Mouse (Mus musculus): ENCODE data around the gene Cd24a. TPM values are rescaled to one million over a fixed set of nuclear protein-coding genes. Genes with fewer than 3 reads are reported as not detected.

Gene Cd24a
- 279 and 288 TPM in 2 replicates for total RNA-seq (2014; fragmentation: Nextera tagmentation)
- total RNA-seq (2017) = 385 and 423 TPM in 2 replicates

DNA sequence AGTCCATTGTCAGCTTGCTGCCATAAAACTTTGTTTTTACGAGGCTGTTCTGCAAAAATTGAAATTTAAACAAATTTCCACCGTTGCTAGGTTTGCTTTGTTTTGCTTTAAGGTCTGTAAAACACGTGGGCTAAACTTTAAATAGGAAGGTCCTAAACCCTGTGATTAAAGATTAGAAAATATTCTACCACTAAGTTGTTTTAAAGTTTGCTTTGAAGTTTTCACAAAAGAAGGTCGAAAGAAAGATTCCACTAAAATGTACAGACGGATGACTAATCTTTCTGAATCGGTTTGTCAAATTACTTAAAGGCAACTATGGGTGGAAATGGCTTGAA lies at the start of gene Cd24a:
TSS of gene Cd24a (plus strand) at position 288 of the 335 bp plus-strand sequence.
- no peak for ATAC-seq (replicated peaks; ENCODE audit: poor library complexity, severe bottlenecking)

GRCm38 (mm10) chr10:43534382-43534781 lies 43.7 kb upstream of the Cd24a start:
- no peak for ATAC-seq (replicated peaks; ENCODE audit: poor library complexity, severe bottlenecking)

DNA sequence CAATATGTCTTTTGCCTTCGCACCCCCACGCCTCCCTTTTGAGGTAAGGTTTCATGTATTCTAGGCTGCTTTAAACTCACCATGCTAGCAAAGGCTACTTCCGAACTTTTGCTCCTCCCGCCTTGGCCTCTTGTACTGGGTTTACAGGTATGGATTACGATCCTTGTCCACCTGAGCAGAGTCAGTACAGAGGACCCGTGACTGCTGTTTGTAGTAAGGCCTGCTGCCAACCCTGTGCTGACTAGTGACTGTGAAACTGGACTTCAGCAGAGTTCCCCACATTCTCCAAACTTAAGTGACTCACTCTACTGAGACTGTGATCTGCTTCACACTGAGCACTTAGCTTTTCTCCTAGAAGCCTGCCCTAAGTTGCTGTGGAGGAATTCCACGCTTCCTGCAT lies 40.4 kb upstream of the Cd24a start:
- no peak for ATAC-seq (replicated peaks; ENCODE audit: poor library complexity, severe bottlenecking)

GRCm38 (mm10) chr10:43538831-43539230 lies 39.3 kb upstream of the Cd24a start:
- ATAC-seq (replicated peaks; ENCODE audit: poor library complexity, severe bottlenecking) = no peak

DNA sequence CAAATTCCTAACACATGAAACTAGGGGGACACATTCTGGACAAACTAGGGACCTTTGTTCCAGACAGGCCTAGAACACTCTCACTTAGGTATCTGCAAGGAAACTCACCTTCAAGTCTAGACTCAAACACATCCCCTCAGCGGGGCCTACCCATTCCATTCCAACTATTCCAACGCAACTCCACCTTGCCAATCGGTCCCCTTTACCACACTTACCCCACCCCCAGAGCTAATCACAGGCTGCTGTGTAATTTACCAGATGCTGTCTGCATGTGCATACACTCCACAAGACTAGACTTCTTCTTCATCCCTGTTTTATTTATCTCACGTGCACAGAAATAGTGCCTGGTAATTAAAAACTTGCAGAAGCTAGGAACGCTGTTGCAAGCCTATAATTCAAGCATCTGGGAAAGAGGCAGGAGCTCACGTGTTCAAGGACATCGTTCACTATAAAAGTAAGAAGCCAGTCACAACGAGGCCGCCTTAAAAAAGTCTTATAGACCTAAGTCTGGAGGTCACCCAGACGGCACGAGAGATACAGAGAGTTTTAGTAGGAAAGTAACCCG lies 38.3 kb upstream of the Cd24a start:
- no peak for ATAC-seq (replicated peaks; ENCODE audit: poor library complexity, severe bottlenecking)

DNA sequence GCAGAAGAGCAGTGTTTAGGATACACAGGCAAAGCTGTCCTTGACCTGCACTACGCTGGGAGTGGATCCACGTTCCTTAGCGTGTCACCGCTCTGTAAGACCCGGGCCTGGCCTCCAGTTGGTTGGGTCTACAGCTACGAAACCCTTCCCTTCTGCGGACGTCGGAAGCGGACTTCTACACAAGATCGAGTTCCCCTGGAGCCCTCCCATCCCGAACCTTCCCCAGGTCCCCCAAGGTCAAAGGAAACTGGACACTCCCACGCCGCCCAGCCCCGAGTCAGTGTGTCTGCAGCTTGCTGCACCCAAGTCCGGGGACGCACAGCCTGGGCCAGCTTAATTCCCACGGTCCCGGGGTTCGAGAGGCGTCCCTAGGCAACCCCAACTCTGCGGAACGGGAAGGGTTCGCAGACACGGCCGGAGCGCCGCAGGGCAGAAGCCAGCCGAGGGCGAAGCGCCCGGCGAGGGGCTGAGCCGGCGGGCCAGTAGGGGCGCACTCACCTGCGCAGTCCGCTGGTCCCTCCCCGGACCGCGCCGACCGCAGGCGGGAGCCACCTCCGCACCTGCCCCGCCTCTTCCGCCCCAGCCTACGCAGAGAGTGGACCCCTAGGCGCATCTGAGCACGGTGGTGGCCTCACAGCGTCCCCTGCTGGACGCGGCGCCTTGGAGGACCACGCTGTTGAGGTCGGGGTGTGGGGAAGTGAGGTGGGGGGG lies 37.5 kb upstream of the Cd24a start, which contains the start of gene 1700021F05Rik:
TSS of gene 1700021F05Rik (minus strand) at position 553 of the 711 bp plus-strand sequence.
- peak; percentile 99 for ATAC-seq (replicated peaks; ENCODE audit: poor library complexity, severe bottlenecking)

DNA sequence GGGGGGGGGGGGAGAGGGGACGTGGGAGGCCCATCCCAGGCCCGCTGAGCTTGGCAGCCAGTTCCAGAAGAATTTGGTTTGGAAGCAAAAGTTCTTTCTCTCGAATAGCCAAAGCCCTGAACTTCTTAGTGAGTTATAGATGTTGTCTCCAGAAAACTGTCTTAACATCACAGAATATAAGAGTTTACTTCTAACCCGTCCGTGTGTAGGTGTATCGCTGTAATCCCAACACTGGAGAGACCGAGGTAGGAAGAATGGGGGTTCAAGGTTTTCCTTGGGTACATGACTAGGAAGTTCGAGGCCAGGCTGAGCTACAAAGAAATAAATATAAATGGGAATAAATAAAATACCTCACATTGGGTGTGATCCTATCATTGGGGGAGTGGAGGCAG lies 36.9 kb upstream of the Cd24a start:
- ATAC-seq (replicated peaks; ENCODE audit: poor library complexity, severe bottlenecking) = no peak

DNA sequence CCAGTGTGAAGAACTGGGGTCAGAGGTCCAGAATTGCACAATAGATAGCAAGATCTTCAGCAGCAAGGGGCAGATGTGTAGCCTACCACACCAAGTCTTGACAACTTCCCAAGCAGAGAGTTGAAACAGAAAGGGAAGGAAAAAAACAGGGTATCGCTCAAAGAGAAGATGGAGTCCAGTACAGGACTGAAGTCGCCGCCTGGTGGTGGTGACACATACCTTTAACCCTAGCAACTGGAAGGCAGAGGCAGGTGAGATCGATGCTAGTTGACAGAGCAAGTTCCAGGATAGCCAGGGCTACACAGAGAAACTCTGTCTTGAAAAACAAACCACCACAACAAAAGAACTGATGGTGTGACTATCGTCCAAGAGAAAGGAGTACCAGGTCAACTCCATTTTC lies 28.7 kb upstream of the Cd24a start:
- no peak for ATAC-seq (replicated peaks; ENCODE audit: poor library complexity, severe bottlenecking)

DNA sequence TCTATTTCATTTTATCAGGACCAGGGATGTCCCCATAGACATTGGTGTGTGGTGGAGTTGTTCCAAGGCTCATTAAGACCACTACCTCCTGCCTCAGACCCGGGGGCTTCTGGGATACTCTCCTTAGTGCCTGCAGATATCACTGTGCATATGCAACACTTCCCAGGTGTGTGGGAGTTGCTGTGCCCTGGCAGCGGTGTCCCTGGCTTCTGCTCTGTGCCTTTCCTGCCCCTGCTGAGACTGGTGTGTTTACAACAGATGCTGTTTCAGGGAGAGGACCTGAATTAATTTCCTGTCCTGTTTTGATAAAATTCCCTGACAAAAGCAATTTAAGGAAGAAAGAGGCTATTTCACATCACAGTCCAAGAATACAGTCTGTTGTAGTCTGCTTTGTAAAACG lies 27.2 kb upstream of the Cd24a start:
- no peak for ATAC-seq (replicated peaks; ENCODE audit: poor library complexity, severe bottlenecking)

- no peak for ATAC-seq (replicated peaks; ENCODE audit: poor library complexity, severe bottlenecking)
These were observed 26.7 kb upstream of the Cd24a start for GRCm38 (mm10) chr10:43551388-43551787.

DNA sequence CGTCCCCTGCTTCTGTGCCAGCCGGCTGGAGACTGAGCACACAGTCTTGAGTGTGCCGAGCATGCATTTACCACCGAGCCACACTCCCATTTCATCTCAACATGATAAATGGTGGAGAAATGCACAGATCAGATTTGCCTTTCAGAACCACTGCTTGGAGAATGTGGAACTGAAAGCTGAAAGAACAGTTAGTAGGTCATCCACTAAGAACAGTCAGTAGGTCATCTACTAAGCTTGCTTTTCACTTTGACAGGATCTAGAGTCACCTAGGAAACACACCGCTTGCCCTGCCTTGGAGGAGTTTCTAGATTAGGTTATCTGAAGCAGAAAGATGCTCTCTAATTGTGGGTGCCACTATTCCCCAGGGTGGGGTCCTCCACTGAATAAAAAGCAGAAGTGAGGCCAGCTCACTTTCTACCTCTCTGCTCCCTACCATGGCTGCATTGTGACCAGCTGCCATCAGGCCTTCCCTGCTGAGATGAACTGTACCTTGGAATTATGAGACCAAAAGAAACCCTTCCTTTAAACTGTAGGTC lies 20.4 kb upstream of the Cd24a start:
- no peak for ATAC-seq (replicated peaks; ENCODE audit: poor library complexity, severe bottlenecking)

DNA sequence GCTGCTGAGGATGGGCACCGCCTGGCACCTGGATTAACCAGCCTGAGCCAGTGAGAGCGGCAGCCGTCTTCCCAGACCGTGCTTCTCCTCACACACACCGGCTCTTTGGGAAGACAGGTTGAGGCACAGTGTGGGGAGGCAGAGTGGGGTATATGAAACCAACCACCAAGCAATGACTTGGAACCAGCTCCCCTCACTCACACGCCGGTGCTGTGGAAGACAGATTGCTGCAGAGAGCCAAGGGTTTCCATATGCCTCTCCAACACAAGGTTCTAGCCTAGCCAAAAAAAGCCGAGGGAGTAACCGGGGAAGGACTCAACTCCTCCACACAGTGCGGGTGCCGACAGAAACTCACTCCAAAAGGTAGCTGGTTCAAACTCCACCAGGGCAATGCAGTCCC lies 18.8 kb upstream of the Cd24a start:
- no peak for ATAC-seq (replicated peaks; ENCODE audit: poor library complexity, severe bottlenecking)

DNA sequence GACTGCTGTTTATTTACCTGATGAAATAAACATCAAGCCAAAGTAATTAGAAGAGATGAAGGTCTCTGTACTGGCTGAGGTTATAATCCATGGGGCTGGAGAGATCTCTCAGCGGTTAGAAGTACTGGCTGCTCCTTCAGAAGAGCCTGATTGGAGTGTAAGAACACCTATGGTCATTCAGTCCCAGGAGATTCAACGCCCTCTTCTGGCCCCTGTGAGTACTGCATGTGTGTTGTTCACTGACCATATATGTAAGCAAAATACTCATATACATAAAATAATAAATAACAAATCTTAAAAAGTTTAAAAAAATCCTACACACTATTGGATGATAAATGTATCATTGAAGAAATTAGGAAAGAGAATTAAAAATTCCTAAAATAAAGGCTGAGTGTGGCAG lies 17.3 kb upstream of the Cd24a start:
- ATAC-seq (replicated peaks; ENCODE audit: poor library complexity, severe bottlenecking) = no peak

DNA sequence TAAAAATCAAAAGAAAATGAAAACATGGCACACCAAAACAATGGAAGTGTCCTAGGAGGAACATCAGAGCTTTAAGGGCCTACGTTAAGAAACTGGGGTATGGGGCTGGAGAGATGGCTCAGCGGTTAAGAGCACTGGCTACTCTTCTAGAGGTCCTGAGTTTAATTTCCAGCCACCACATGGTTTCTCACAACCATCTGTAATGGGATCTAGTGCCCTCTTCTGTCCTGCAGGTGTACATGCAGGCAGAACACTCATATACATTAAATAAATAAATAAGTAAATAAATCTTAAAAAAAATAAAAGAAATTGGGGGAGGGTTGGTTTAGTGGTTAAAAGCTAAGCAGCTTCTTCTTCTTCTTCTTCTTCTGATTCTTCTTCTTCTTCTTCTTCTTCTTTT lies 16.8 kb upstream of the Cd24a start:
- ATAC-seq (replicated peaks; ENCODE audit: poor library complexity, severe bottlenecking) = no peak

- ATAC-seq (replicated peaks; ENCODE audit: poor library complexity, severe bottlenecking) = no peak
These were observed 3.7 kb upstream of the Cd24a start for GRCm38 (mm10) chr10:43574352-43574751.

DNA sequence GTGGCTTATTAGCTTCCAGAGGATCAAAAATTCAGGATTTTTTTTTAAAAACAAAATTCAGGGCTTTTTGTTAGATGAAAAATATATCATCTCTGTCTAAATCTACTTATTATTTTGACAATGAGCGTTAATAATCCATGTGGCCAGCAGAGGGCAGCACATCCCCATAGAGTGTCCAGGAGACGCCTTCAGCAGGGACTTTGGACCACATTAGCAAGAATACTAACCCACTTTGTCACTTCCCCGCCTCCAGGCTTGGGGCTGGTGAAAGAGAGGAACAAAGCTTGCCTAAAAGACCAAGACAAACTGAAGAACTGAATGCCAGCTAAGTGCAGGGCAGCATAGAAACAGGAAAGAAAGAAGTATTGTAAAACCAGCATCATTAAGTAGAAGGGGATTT lies 3.1 kb upstream of the Cd24a start:
- peak; percentile 31; the same call in 1 of the 2 replicates for ATAC-seq (replicated peaks; ENCODE audit: poor library complexity, severe bottlenecking)

DNA sequence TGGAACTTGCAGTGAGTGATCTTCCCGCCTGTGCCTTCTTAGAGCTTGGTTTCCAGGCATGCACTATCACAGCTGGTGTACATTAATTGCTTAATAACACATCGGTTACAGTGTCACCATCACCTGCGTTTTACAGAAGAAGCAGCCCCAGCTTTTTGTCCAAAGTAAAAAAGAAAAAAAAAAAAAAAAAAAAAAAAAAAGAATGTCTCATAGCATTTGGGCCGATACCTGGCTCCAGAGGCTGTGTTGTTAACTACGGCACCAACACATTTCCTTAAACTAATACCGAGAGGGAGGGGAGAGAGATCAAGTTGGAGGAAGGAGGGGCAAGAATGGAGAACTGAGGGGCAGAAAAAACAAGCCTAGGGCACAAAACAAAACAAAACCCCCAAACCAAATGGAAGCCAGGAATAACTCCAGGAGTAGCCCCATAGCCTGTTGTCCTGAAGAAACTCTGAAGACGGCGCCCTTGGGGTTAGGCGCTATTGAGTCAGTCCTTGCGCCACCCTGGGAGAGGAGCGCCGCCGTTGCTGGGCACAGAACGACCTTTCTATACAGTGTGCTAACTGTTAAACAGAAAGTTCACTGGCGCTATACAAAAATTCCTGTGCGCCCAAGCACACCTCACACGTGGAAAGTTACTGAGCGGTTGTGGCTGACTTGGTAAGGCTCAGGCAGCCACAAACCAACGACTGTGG lies 636 bp upstream of the Cd24a start:
- ATAC-seq (replicated peaks; ENCODE audit: poor library complexity, severe bottlenecking) = peak; percentile 11

GRCm38 (mm10) chr10:43578366-43578753 lies 276 bp downstream of the Cd24a start:
- ATAC-seq (replicated peaks; ENCODE audit: poor library complexity, severe bottlenecking) = peak; percentile 15

DNA sequence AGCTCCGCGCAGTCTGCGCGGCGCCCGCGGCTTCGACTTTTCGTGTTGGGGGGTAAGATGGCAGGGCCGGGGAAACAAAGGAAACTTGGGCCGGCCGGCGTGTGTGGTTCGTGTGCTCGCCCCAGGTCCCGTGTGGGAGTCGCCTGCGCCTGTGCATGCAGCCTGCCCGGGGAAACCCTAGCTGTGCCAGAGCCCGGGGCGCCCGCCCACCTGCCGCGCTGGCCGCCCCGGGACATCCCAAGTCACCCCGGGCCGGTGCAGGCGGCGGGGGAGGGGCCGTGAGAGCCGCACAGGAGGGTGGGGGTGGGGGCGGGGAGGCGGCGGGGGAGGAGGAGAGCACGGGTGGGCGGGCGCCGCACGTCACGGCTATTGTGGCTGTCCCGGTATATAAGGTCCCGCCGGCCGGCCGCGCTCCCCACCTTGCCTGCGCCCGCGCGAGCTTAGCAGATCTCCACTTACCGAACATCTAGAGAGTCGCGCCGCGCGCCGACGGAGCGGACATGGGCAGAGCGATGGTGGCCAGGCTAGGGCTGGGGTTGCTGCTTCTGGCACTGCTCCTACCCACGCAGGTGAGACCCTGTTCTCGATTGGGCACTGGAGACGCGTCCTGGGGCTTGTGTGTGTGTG lies 783 bp downstream of the Cd24a start:
- ATAC-seq (replicated peaks; ENCODE audit: poor library complexity, severe bottlenecking) = peak; percentile 44

- ATAC-seq (replicated peaks; ENCODE audit: poor library complexity, severe bottlenecking) = peak; percentile 4; the same call in 1 of the 2 replicates
These were observed 1.5 kb downstream of the Cd24a start for GRCm38 (mm10) chr10:43579381-43580261.

All from granulocyte monocyte progenitor cell, adult 5-6 weeks (primary cell).